Mouse (Mus musculus): ENCODE measurements around the gene Mpc2. TPM values are rescaled to one million over a fixed set of nuclear protein-coding genes. Genes with fewer than 3 reads are reported as not detected.

Gene Mpc2
- polyA plus RNA-seq, 1 experiment from 2014 or later = 129 TPM

DNA sequence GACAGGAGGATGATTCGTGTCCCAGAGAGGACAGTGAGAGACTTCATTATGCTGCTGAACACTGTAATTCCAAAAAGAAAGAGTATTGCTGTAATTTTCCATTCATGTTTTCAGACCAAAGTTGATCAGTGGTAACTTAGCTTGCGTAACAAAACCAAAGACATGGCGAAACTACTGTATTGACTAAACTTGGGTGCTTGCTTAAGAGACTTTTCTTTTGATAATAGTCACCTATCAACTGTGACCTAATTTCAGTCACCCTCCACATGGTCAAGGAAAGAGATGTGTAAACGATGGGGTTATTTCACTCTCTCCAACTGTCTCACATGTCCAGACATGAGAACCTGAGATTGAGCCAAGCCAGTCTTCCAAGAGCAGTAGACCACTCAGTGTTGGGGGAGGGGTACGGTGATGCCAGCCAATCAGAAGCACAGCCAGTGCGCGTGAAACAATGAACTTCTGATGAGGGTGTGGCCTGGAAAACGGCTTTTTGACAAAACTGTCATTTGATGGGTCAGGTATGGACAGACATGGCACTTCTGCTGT, 24.3 kb downstream of the Mpc2 start, which contains the start of gene Adcy10:
TSS of gene Adcy10 (plus strand) at position 496 of the 546 bp plus-strand sequence.
- H3K36me3 ChIP-seq (ENCODE audit: control insufficient read depth, insufficient read depth, low read length) = no peaks in the 10 kb centered on the region

DNA sequence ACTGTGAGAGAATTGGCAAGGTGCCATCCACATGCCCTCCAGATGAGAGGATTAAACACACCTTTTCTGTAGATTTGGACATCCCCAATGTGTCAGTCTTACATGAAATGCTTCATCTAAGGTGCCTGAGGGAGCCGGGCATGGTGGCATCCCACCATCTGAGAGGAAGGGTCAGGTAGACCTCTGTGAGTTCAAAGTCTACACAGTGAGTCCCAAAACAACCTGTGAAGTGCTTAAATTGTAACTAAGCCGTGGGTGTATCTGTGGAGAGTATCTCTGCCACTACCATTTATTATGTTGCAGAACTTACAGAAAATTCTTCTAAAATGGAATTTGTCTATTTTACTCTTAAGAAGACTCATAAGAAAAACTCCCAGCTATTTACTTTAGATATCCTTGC, 25.7 kb downstream of the Mpc2 start:
- Histone ChIP-seq H3K4me2 (replicated peaks; ENCODE audit: low read depth, low read length) (no peak overlapping the region), H3K36me3 (ENCODE audit: control insufficient read depth, insufficient read depth, low read length) (no peaks in the 10 kb centered on the region), H3K27me3 (ENCODE audit: control insufficient read depth, insufficient read depth, low read length) (no peaks in the 10 kb centered on the region), H3K4me3 (ENCODE audit: low read depth, low read length) (no peak overlapping the region), H3K27ac (ENCODE audit: low read depth, low read length) (no peak overlapping the region), H3K4me1 (replicated peaks; ENCODE audit: control insufficient read depth, insufficient read depth, low read length) (no peaks in the 10 kb centered on the region), H3K9me3 (ENCODE audit: control insufficient read depth, low read length) (no peaks in the 10 kb centered on the region), H3K9ac (ENCODE audit: low read depth, low read length) (no peak overlapping the region)
- DNase-seq (ENCODE audit: low spot score) (no peak), ATAC-seq (ENCODE audit: low FRiP score) (no peak)
- WGBS = 85% methylated on average over 2 of the region's 2 CpGs

More for the DNA sequence above, 24.3 kb downstream of the Mpc2 start, which contains the start of gene Adcy10:
- ATAC-seq (ENCODE audit: low FRiP score) (no peak), DNase-seq (ENCODE audit: low spot score) (no peak)
- Histone ChIP-seq H3K4me3 (ENCODE audit: low read depth, low read length) (no peak within 1 kb of the TSS), H3K9me3 (ENCODE audit: control insufficient read depth, low read length) (no peaks in the 10 kb centered on the region), H3K27ac (ENCODE audit: low read depth, low read length) (no peak within 1 kb of the TSS), H3K9ac (ENCODE audit: low read depth, low read length) (no peak within 1 kb of the TSS), H3K27me3 (ENCODE audit: control insufficient read depth, insufficient read depth, low read length) (no peaks in the 10 kb centered on the region), H3K4me2 (replicated peaks; ENCODE audit: low read depth, low read length) (no peak within 1 kb of the TSS), H3K4me1 (replicated peaks; ENCODE audit: control insufficient read depth, insufficient read depth, low read length) (no peaks in the 10 kb centered on the region)
- 94% methylated on average over 8 of the region's 8 CpGs for WGBS

DNA sequence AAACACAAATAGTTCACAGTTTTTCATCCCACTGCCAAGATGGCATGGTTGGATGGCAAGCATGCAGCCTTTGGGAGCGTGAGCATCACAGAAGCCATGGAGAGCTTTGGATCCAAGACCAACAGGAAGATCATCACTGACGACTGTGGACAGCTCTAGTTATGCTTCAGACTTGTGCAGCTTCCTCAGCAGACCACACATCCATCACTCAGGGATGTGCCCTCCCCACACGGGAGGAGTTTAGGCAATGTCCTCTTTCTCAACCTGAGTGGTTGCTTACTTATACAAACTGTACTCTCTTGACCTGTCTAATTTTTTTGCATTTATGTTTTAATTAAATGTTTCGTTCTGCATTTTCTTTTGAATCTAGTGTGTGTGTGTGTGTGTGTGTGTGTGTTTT, 28.8 kb downstream of the Mpc2 start:
- no peak overlapping the region for H3K9ac ChIP-seq (ENCODE audit: low read depth, low read length)
- no peaks in the 10 kb centered on the region for H3K36me3 ChIP-seq (ENCODE audit: control insufficient read depth, insufficient read depth, low read length)
- no peaks in the 10 kb centered on the region for H3K9me3 ChIP-seq (ENCODE audit: control insufficient read depth, low read length)
- no peaks in the 10 kb centered on the region for H3K4me1 ChIP-seq (replicated peaks; ENCODE audit: control insufficient read depth, insufficient read depth, low read length)
- H3K27ac ChIP-seq (ENCODE audit: low read depth, low read length) = no peak overlapping the region
- no peaks in the 10 kb centered on the region for H3K27me3 ChIP-seq (ENCODE audit: control insufficient read depth, insufficient read depth, low read length)
- DNase-seq (ENCODE audit: low spot score) (no peak), ATAC-seq (ENCODE audit: low FRiP score) (no peak)
- no peak overlapping the region for H3K4me2 ChIP-seq (replicated peaks; ENCODE audit: low read depth, low read length)
- WGBS = 89% methylated on average over 4 of the region's 4 CpGs
- H3K4me3 ChIP-seq (ENCODE audit: low read depth, low read length) = no peak overlapping the region

DNA sequence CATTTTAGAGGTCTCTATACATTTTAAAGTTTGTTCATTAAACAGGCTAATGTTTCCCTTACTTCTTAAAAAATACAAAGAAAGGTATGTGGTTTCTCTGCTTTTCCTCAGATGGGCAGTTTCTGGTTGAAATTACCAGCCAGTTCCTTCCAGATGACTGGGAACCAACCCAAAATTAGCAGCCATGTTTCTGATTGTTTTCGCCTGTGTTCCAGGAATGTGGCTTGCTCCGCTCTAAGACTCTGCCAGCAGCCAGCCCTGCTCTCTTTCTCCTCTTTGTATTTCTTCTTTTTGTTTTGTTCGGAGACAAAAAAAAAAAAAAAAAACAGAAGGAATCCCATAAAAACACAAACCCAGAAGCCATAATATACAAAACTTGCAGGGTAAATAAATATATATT, 38.4 kb downstream of the Mpc2 start:
- Histone ChIP-seq H3K36me3 (ENCODE audit: control insufficient read depth, insufficient read depth, low read length) (no peaks in the 10 kb centered on the region), H3K9ac (ENCODE audit: low read depth, low read length) (no peak overlapping the region), H3K27me3 (ENCODE audit: control insufficient read depth, insufficient read depth, low read length) (no peaks in the 10 kb centered on the region), H3K4me2 (replicated peaks; ENCODE audit: low read depth, low read length) (no peak overlapping the region), H3K9me3 (ENCODE audit: control insufficient read depth, low read length) (no peaks in the 10 kb centered on the region), H3K4me3 (ENCODE audit: low read depth, low read length) (no peak overlapping the region), H3K4me1 (replicated peaks; ENCODE audit: control insufficient read depth, insufficient read depth, low read length) (no peaks in the 10 kb centered on the region), H3K27ac (ENCODE audit: low read depth, low read length) (no peak overlapping the region)
- DNase-seq (ENCODE audit: low spot score) = no peak
- ATAC-seq (ENCODE audit: low FRiP score) = no peak
- WGBS = 64% methylated on average over 3 of the region's 3 CpGs

DNA sequence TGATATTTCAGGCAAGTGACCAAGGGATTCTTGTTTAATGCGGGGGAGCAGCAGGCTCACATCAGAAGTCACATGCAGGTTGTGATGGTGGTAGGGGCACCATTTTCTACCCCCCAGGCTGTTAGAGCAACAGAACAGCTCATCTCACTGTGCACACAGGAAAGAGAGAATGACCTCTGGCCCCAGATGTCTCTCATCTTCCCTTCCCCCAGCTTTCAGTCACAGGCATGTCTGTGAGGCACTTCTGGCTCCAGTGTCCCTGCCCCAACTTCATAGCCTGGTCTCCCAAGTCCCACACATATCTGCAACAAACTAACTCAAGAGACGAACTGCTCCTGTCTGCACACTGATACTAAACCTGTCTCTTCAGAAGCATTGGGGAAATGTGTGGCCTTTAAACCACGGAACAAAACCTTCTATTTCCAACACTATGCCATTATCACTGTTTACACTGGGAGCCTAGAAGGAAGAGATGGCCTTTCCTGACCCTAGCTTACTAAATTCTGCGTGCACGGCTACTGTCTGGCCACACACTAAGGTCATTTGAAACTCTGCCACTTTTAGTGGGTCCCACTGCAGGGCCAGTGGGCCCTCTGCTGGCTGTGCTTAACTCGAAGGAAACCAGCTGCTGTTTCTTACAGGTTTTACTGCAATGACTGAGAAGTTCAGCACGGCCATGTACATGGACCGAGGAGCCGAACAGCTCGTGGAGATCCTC, 43.0 kb downstream of the Mpc2 start:
- no peak for DNase-seq (ENCODE audit: low spot score)

DNA sequence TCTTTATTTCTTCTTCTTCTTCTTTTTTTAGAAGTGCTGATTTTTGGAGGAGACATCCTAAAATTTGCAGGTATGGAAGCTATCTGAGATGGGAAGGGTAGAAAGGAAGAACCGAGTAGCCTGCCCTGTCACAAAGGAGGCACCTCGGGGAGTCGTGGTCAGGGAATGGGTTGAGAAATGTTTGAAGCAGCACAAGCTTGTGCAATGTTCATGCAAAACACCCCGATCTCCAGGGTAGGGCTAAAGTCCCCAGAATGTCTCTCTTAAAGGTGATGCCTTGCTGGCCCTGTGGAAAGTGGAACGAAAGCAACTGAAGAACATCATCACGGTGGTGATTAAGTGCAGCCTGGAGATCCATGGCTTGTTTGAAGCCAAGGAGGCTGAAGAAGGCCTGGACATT, 45.9 kb downstream of the Mpc2 start:
- Histone ChIP-seq H3K9ac (ENCODE audit: low read depth, low read length) (no peak overlapping the region), H3K4me3 (ENCODE audit: low read depth, low read length) (no peak overlapping the region), H3K36me3 (ENCODE audit: control insufficient read depth, insufficient read depth, low read length) (no peaks in the 10 kb centered on the region), H3K9me3 (ENCODE audit: control insufficient read depth, low read length) (no peaks in the 10 kb centered on the region), H3K4me2 (replicated peaks; ENCODE audit: low read depth, low read length) (no peak overlapping the region), H3K4me1 (replicated peaks; ENCODE audit: control insufficient read depth, insufficient read depth, low read length) (no peaks in the 10 kb centered on the region), H3K27ac (ENCODE audit: low read depth, low read length) (no peak overlapping the region), H3K27me3 (ENCODE audit: control insufficient read depth, insufficient read depth, low read length) (no peaks in the 10 kb centered on the region)
- DNase-seq (ENCODE audit: low spot score) = no peak
- ATAC-seq (ENCODE audit: low FRiP score) = no peak
- 88% methylated on average over 6 of the region's 6 CpGs for WGBS

More for the DNA sequence above, 43.0 kb downstream of the Mpc2 start:
- Histone ChIP-seq H3K4me3 (ENCODE audit: low read depth, low read length) (no peak overlapping the region), H3K9ac (ENCODE audit: low read depth, low read length) (no peak overlapping the region), H3K27ac (ENCODE audit: low read depth, low read length) (no peak overlapping the region), H3K9me3 (ENCODE audit: control insufficient read depth, low read length) (no peaks in the 10 kb centered on the region), H3K36me3 (ENCODE audit: control insufficient read depth, insufficient read depth, low read length) (no peaks in the 10 kb centered on the region), H3K4me1 (replicated peaks; ENCODE audit: control insufficient read depth, insufficient read depth, low read length) (no peaks in the 10 kb centered on the region), H3K4me2 (replicated peaks; ENCODE audit: low read depth, low read length) (no peak overlapping the region), H3K27me3 (ENCODE audit: control insufficient read depth, insufficient read depth, low read length) (no peaks in the 10 kb centered on the region)
- WGBS = 60% methylated on average over 10 of the region's 10 CpGs
- ATAC-seq (ENCODE audit: low FRiP score) = 0 out of 2 replicates have a peak, but pooled peaks have one; percentile 12

DNA sequence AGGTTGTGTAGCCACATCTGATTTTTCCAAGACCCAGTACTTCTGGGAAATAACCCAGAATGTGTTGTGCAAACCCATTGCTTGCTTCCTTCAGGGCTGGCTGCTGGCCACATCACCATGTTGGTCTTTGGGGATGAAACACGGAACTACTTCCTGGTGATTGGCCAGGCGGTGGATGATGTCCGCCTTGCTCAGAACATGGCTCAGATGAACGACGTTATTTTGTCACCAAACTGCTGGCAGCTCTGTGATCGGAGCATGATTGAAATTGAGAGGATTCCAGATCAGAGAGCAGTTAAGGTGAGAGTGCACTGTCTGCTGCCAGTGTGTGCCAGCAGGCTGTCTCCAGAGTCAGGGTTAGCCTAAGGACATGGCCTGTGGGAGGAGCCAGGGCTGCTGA, 49.7 kb downstream of the Mpc2 start:
- H3K27ac ChIP-seq (ENCODE audit: low read depth, low read length) = no peak overlapping the region
- DNase-seq (ENCODE audit: low spot score) = no peak
- ATAC-seq (ENCODE audit: low FRiP score) = no peak
- no peak overlapping the region for H3K9ac ChIP-seq (ENCODE audit: low read depth, low read length)
- WGBS = 90% methylated on average over 6 of the region's 6 CpGs
- no peaks in the 10 kb centered on the region for H3K27me3 ChIP-seq (ENCODE audit: control insufficient read depth, insufficient read depth, low read length)
- H3K4me3 ChIP-seq (ENCODE audit: low read depth, low read length) = no peak overlapping the region
- H3K4me2 ChIP-seq (replicated peaks; ENCODE audit: low read depth, low read length) = no peak overlapping the region
- H3K9me3 ChIP-seq (ENCODE audit: control insufficient read depth, low read length) = no peaks in the 10 kb centered on the region
- no peaks in the 10 kb centered on the region for H3K36me3 ChIP-seq (ENCODE audit: control insufficient read depth, insufficient read depth, low read length)
- no peaks in the 10 kb centered on the region for H3K4me1 ChIP-seq (replicated peaks; ENCODE audit: control insufficient read depth, insufficient read depth, low read length)

DNA sequence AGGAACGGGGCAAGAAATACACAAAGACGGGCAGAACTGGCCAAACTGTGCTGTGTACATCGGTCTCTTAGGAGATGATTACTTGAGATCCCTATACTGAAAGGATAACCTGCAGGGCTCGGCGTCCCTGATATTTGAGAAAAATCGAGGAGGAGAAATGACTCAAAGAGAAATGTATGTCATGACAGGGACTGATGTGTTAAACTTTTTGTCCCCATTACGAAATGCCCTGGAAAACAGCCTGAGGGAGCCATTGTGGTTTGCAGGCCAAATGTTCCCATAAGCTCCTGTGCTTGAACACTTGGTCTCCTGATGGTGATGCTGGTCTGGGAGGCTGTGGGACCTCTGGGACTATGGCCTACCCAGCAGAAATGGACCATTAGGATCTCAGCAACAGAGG, 60.3 kb downstream of the Mpc2 start:
- no peaks in the 10 kb centered on the region for H3K4me1 ChIP-seq (replicated peaks; ENCODE audit: control insufficient read depth, insufficient read depth, low read length)
- WGBS = 89% methylated on average over 7 of the region's 7 CpGs
- no peak for ATAC-seq (ENCODE audit: low FRiP score)

More for the DNA sequence above, 60.3 kb downstream of the Mpc2 start:
- no peak overlapping the region for H3K4me3 ChIP-seq (ENCODE audit: low read depth, low read length)
- H3K9me3 ChIP-seq (ENCODE audit: control insufficient read depth, low read length) = no peaks in the 10 kb centered on the region
- H3K4me2 ChIP-seq (replicated peaks; ENCODE audit: low read depth, low read length) = no peak overlapping the region
- no peaks in the 10 kb centered on the region for H3K36me3 ChIP-seq (ENCODE audit: control insufficient read depth, insufficient read depth, low read length)
- no peak overlapping the region for H3K9ac ChIP-seq (ENCODE audit: low read depth, low read length)
- H3K27ac ChIP-seq (ENCODE audit: low read depth, low read length) = no peak overlapping the region
- no peak for DNase-seq (ENCODE audit: low spot score)
- no peaks in the 10 kb centered on the region for H3K27me3 ChIP-seq (ENCODE audit: control insufficient read depth, insufficient read depth, low read length)

Data from hindbrain, embryonic 11.5 days (tissue).